Mouse (Mus musculus): ENCODE results near the gene Disp1.

Disp1 gene

GRCm38 (mm10) chr1:183040847-183041382, 180.4 kb downstream of the Disp1 start:
- DNase-seq (ENCODE audit: low read depth): peak; percentile 85

DNA sequence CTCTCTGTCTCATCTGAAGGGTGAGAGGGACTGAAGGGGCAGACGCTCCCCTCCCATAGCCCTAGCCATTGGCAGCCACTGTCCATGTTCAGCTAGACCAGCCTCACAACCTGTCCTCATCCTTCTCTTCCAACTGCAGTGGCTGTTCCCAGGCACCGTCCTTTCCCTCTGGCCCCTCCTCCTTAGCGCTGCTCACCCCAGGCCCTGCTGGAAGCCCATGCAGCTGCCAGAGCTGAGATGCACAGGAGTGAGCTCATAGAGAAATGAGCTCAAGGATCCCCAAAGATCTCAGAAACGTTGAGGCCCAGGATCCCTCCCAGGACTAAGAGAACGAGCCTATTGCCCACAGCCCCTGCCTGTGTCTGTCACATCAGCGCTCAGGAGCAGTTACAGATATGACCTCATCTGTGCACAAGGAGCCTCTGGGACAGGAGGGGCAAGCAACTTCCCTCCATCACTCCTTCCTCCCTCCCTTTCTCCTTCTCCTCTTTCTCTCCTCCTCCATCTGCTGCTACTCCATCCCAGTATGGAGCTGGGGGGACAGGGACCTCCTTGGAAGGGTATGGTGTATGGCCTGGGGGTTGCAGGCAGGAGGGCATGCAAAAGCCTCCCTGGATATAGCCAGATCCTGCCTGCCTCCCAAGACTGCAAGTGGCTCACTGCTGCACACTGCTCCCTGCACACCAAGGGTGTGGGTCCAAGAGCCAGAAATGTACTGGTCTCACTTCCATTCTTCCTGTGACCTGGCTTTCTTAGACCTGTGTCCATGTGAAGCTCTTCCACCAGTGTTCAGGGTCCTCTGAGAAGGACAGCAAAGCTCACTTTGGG, 181.2 kb downstream of the Disp1 start:
- DNase-seq (ENCODE audit: low read depth): no peak

- no peak for DNase-seq (ENCODE audit: low read depth)
Measured at GRCm38 (mm10) chr1:183039404-183039803, 181.9 kb downstream of the Disp1 start.

All from 416B (cell line).